Mouse (Mus musculus) CD4-positive helper T cell, adult 2 months (primary cell): Measurements from ENCODE around the gene Gm15093.
"Not testable (repeated sequence)": the region's sequence is repeated elsewhere in the genome, so short reads cannot be mapped to it uniquely, and the experiment has no call there.

ENCODE experiments used
- DNase-seq: peaks from one replicate; pipeline ENCODE4 v3.0.0-alpha.2; 2012; ENCODE audit warnings: low read depth, missing footprints, low spot score

The Gm15093 gene

DNA sequence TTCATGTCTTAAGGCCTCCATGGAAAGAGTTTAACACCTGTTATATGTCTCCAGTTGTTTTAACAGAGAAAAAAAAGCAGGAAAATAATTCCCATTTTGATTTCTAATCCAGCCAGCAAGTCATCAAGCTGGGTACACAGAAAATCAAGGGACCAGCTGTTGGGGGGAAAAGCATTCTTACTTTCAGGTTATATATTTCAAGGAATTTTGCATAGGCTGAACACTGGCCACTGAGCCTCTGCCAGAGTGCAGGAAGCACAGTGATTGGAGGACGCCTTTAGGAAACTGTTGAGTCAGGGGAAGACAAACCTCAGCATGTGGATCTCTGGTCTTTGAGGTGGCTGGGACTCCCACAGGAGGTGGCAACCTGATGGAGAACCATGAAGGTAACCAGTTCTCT lies at the start of gene Gm15093:
TSS of gene Gm15093 (plus strand) at position 301 of the 400 bp plus-strand sequence.
- not testable (repeated sequence) for DNase-seq
